Mouse (Mus musculus) neural tube, embryonic 11.5 days (tissue): ENCODE measurements around the gene Nppa. TPM values are rescaled to one million over a fixed set of nuclear protein-coding genes. Genes with fewer than 3 reads are reported as not detected.

Experiments used
- ATAC-seq: fragments of 200-750 bp; cut with Nextera tagmentation; 2 replicates; pipeline ENCODE4 v1.8.0; 2017; ENCODE audit warnings: moderate number of reproducible peaks, mild to moderate bottlenecking, moderate TSS enrichment, moderate library complexity; ENCODE audit not compliant: insufficient read depth, low FRiP score, low TSS enrichment
- DNase-seq: peaks from one replicate; pipeline ENCODE4 v3.0.0-alpha.2; 2015; ENCODE audit warnings: low spot score
- H3K27ac ChIP-seq: fragments of 300-500 bp; sonication (generic); 2 replicates; pipeline ENCODE4 v1.5.1; 2014; ENCODE audit warnings: low read depth, mild to moderate bottlenecking, low read length
- H3K27me3 ChIP-seq: fragments of 300-500 bp; sonication (generic); 2 replicates; pipeline ENCODE4 v1.6.1; 2014; ENCODE audit warnings: mild to moderate bottlenecking, low read length, mixed read lengths; ENCODE audit not compliant: control insufficient read depth, insufficient read depth
- H3K36me3 ChIP-seq: fragments of 300-500 bp; sonication (generic); 2 replicates; pipeline ENCODE4 v1.6.1; 2014; ENCODE audit warnings: mild to moderate bottlenecking, low read length, moderate library complexity, mixed read lengths; ENCODE audit not compliant: control insufficient read depth, insufficient read depth
- H3K4me1 ChIP-seq: fragments of 300-500 bp; sonication (generic); 2 replicates; pipeline ENCODE4 v1.6.1; 2014; ENCODE audit warnings: low read length, mixed read lengths; ENCODE audit not compliant: control insufficient read depth, insufficient read depth
- H3K4me2 ChIP-seq: fragments of 300-500 bp; sonication (generic); 2 replicates; pipeline ENCODE4 v1.6.1; 2014; ENCODE audit warnings: low read depth, mild to moderate bottlenecking, moderate library complexity
- H3K4me3 ChIP-seq: fragments of 300-500 bp; sonication (generic); 2 replicates; pipeline ENCODE4 v1.5.1; 2014; ENCODE audit warnings: low read depth, low read length
- H3K9ac ChIP-seq: fragments of 300-500 bp; sonication (generic); 2 replicates; pipeline ENCODE4 v1.6.1; 2014; ENCODE audit warnings: mild to moderate bottlenecking, low read length
- H3K9me3 ChIP-seq: fragments of 300-500 bp; sonication (generic); 2 replicates; pipeline ENCODE4 v1.6.1; 2016; ENCODE audit warnings: low read length; ENCODE audit not compliant: control insufficient read depth
- WGBS: fragments of 180-500 bp; shearing (Covaris S2); extraction: QIAGEN DNeasy Blood & Tissue Kit; methylation state at CpG from one replicate; pipeline ENCODE4 v1.1.7; 2014; 5-methylcytosine and 5-hydroxymethylcytosine counted together
- polyA plus RNA-seq: library from polyadenylated mRNA; unstranded; fragments of >200 nt; fragmentation: Nextera tagmentation; extraction: Ambion mirVana; gene quantifications from 2 replicates; pipeline ENCODE4 v1.2.1, GENCODE M21; 2014

Nppa gene
- polyA plus RNA-seq, result 1.2 and 2.9 TPM in 2 replicates

- H3K27ac ChIP-seq, result no peak within 1 kb of the TSS
- no peak within 1 kb of the TSS for H3K9ac ChIP-seq
- H3K36me3 ChIP-seq, result peaks cover 4% of the 10 kb centered on the region
- WGBS, result 29% methylated on average over 12 of the region's 12 CpGs
- no peaks in the 10 kb centered on the region for H3K9me3 ChIP-seq
- no peaks in the 10 kb centered on the region for H3K27me3 ChIP-seq
- DNase-seq (no peak), ATAC-seq (0 out of 2 replicates have a peak, but pooled peaks have one; percentile 10)
- no peak within 1 kb of the TSS for H3K4me3 ChIP-seq
- H3K4me2 ChIP-seq, result no peak within 1 kb of the TSS
- no peaks in the 10 kb centered on the region for H3K4me1 ChIP-seq
Measured at GRCm38 (mm10) chr4:148000202-148000772, at the start of gene Nppa. Nppa (plus strand) TSS chr4:148000722.

- no peak overlapping the region for H3K9ac ChIP-seq
- H3K9me3 ChIP-seq, result no peaks in the 10 kb centered on the region
- no peak overlapping the region for H3K4me3 ChIP-seq
- peak; percentile 46 for DNase-seq
- no peak overlapping the region for H3K27ac ChIP-seq
- no peaks in the 10 kb centered on the region for H3K27me3 ChIP-seq
- no peak overlapping the region for H3K4me2 ChIP-seq
- no peaks in the 10 kb centered on the region for H3K36me3 ChIP-seq
- H3K4me1 ChIP-seq, result no peaks in the 10 kb centered on the region
- WGBS, result 14% methylated on average over 4 of the region's 4 CpGs
- ATAC-seq, result no peak
Measured at GRCm38 (mm10) chr4:147953590-147953989, 46.9 kb upstream of the Nppa start.

GRCm38 (mm10) chr4:147957141-147957540, 43.4 kb upstream of the Nppa start:
- no peak for ATAC-seq
- DNase-seq, result no peak
- Histone ChIP-seq H3K36me3 (no peaks in the 10 kb centered on the region), H3K9ac (no peak overlapping the region), H3K4me2 (no peak overlapping the region), H3K4me3 (no peak overlapping the region), H3K9me3 (no peaks in the 10 kb centered on the region), H3K4me1 (no peaks in the 10 kb centered on the region), H3K27ac (no peak overlapping the region), H3K27me3 (no peaks in the 10 kb centered on the region)
- WGBS, result 41% methylated on average over 11 of the region's 11 CpGs

- Histone ChIP-seq H3K4me3 (no peak overlapping the region), H3K36me3 (no peaks in the 10 kb centered on the region), H3K4me1 (no peaks in the 10 kb centered on the region), H3K9ac (no peak overlapping the region), H3K27ac (no peak overlapping the region), H3K27me3 (no peaks in the 10 kb centered on the region), H3K4me2 (no peak overlapping the region), H3K9me3 (no peaks in the 10 kb centered on the region)
- DNase-seq, result peak; percentile 83
- peak; percentile 83; the same call in 1 of the 2 replicates for ATAC-seq
- WGBS, result 46% methylated on average over 6 of the region's 6 CpGs
Measured at GRCm38 (mm10) chr4:147959881-147960831, 40.4 kb upstream of the Nppa start.

GRCm38 (mm10) chr4:147962781-147963180, 37.7 kb upstream of the Nppa start:
- H3K36me3 ChIP-seq, result no peaks in the 10 kb centered on the region
- no peaks in the 10 kb centered on the region for H3K27me3 ChIP-seq
- WGBS, result 74% methylated on average over 6 of the region's 6 CpGs
- no peaks in the 10 kb centered on the region for H3K4me1 ChIP-seq
- no peak for DNase-seq
- no peak overlapping the region for H3K27ac ChIP-seq
- no peak overlapping the region for H3K4me2 ChIP-seq
- no peak overlapping the region for H3K9ac ChIP-seq
- H3K9me3 ChIP-seq, result no peaks in the 10 kb centered on the region
- H3K4me3 ChIP-seq, result no peak overlapping the region
- no peak for ATAC-seq

GRCm38 (mm10) chr4:147963623-147964022, 36.9 kb upstream of the Nppa start:
- Histone ChIP-seq H3K4me2 (no peak overlapping the region), H3K4me1 (no peaks in the 10 kb centered on the region), H3K9me3 (no peaks in the 10 kb centered on the region), H3K36me3 (no peaks in the 10 kb centered on the region), H3K4me3 (no peak overlapping the region), H3K27ac (no peak overlapping the region), H3K9ac (no peak overlapping the region), H3K27me3 (no peaks in the 10 kb centered on the region)
- DNase-seq (no peak), ATAC-seq (no peak)
- WGBS, result 86% methylated on average over 15 of the region's 15 CpGs

- no peak overlapping the region for H3K27ac ChIP-seq
- no peak for ATAC-seq
- 85% methylated on average over 7 of the region's 7 CpGs for WGBS
- H3K9me3 ChIP-seq, result no peaks in the 10 kb centered on the region
- no peak overlapping the region for H3K4me3 ChIP-seq
- H3K4me2 ChIP-seq, result no peak overlapping the region
- H3K27me3 ChIP-seq, result no peaks in the 10 kb centered on the region
- H3K9ac ChIP-seq, result no peak overlapping the region
- no peaks in the 10 kb centered on the region for H3K36me3 ChIP-seq
- DNase-seq, result no peak
- no peaks in the 10 kb centered on the region for H3K4me1 ChIP-seq
Measured at GRCm38 (mm10) chr4:147965712-147966111, 34.8 kb upstream of the Nppa start.

GRCm38 (mm10) chr4:147968816-147969215, 31.7 kb upstream of the Nppa start:
- Histone ChIP-seq H3K36me3 (no peaks in the 10 kb centered on the region), H3K4me2 (no peak overlapping the region), H3K27me3 (no peaks in the 10 kb centered on the region), H3K4me3 (no peak overlapping the region), H3K27ac (no peak overlapping the region), H3K9me3 (no peaks in the 10 kb centered on the region), H3K9ac (no peak overlapping the region), H3K4me1 (no peaks in the 10 kb centered on the region)
- DNase-seq, result no peak
- WGBS, result 78% methylated on average over 2 of the region's 2 CpGs
- ATAC-seq, result no peak
